Mouse (Mus musculus) ES-E14 (cell line): ENCODE measurements at regions not wholly inside any gene's neighbourhood (a gene's known extent, or its start where the extent isn't known, plus 50 kb on each side); places are given as distances from the start of the nearest gene placed in this dataset.

Source experiments
- CHD2 ChIP-seq: IDR thresholded peaks from 2 replicates; pipeline ENCODE4 v1.6.1; 2014; ENCODE audit warnings: mild to moderate bottlenecking, low read depth, low read length, inconsistent platforms
- HCFC1 ChIP-seq: IDR thresholded peaks from 2 replicates; pipeline ENCODE4 v1.6.1; 2012; ENCODE audit warnings: low read length, inconsistent platforms, borderline replicate concordance; ENCODE audit not compliant: insufficient read depth
- MAFK ChIP-seq: IDR thresholded peaks from 2 replicates; pipeline ENCODE4 v1.6.1; 2014; ENCODE audit warnings: mild to moderate bottlenecking, low read depth, low read length, inconsistent platforms; ENCODE audit not compliant: insufficient read depth
- ZC3H11A ChIP-seq: IDR thresholded peaks from 2 replicates; pipeline ENCODE4 v1.6.1; 2012; ENCODE audit warnings: low read depth, mild to moderate bottlenecking, inconsistent platforms, low read length, borderline replicate concordance

DNA sequence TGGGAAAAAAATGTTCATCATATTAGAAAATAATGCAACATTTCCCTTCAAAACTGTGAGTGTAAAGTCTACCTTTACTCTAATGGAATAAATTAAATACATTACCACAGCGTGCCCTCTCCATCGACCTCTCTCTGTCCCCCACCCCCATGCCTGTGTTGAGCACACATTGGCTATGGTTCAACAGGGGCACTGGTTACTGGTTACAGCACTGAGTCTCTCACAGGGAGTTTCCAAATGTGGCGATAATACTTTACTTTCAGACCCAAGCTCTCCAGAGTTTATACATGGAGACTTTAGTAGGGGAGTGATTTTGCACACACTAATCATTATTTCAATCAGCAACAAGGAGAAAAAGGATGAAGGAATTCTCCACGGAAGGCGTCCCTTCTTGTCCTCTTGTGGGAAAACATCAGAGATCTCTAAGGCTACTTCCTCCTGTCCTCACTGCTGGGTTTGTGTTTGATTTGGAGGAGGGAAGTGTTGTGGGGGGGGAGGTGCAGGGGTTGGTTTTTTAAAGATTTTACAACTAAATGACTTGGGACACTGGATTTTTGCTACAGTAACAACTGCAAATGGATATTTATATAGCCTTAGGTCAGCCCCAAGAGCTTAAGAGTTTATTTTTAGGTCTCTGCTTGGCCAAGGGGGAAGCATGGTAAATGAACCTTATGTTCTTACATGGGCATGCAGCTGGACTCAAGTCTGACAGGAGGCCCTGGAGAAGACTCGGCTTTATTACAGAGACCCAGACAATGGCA lies 85.6 kb upstream of the 4933415F23Rik start:
- TF ChIP-seq HCFC1 = no peak
- no peak for TF ChIP-seq ZC3H11A
- no peak for TF ChIP-seq MAFK
- TF ChIP-seq CHD2 = no peak
